Mouse (Mus musculus): ENCODE data around the gene AI837181.

Gene AI837181

GRCm38 (mm10) chr19:5409068-5409467 lies 15.9 kb upstream of the AI837181 start:
- no peak for TF ChIP-seq GATA4 (IDR thresholded peaks at IDR 0.05; ENCODE audit: insufficient replicate concordance, low read length)

- no peak for TF ChIP-seq GATA4 (IDR thresholded peaks at IDR 0.05; ENCODE audit: insufficient replicate concordance, low read length)
Observed at GRCm38 (mm10) chr19:5410641-5411040, 14.3 kb upstream of the AI837181 start.

GRCm38 (mm10) chr19:5411961-5412360 lies 13.0 kb upstream of the AI837181 start:
- no peak for TF ChIP-seq GATA4 (IDR thresholded peaks at IDR 0.05; ENCODE audit: insufficient replicate concordance, low read length)

GRCm38 (mm10) chr19:5413840-5414239 lies 11.1 kb upstream of the AI837181 start:
- no peak for TF ChIP-seq GATA4 (IDR thresholded peaks at IDR 0.05; ENCODE audit: insufficient replicate concordance, low read length)

- peak; percentile 59; the same call in 1 of the 2 replicates for TF ChIP-seq GATA4 (IDR thresholded peaks at IDR 0.05; ENCODE audit: insufficient replicate concordance, low read length)
Observed at GRCm38 (mm10) chr19:5414534-5414957, 10.4 kb upstream of the AI837181 start.

GRCm38 (mm10) chr19:5418750-5419466 lies 6.0 kb upstream of the AI837181 start:
- TF ChIP-seq GATA4 (IDR thresholded peaks at IDR 0.05; ENCODE audit: insufficient replicate concordance, low read length) = no peak

- TF ChIP-seq GATA4 (IDR thresholded peaks at IDR 0.05; ENCODE audit: insufficient replicate concordance, low read length) = no peak
Observed at GRCm38 (mm10) chr19:5419630-5420029, 5.3 kb upstream of the AI837181 start.

GRCm38 (mm10) chr19:5420579-5420978 lies 4.4 kb upstream of the AI837181 start:
- TF ChIP-seq GATA4 (IDR thresholded peaks at IDR 0.05; ENCODE audit: insufficient replicate concordance, low read length) = no peak

GRCm38 (mm10) chr19:5421784-5422183 lies 3.2 kb upstream of the AI837181 start:
- TF ChIP-seq GATA4 (IDR thresholded peaks at IDR 0.05; ENCODE audit: insufficient replicate concordance, low read length) = no peak

GRCm38 (mm10) chr19:5422267-5422666 lies 2.7 kb upstream of the AI837181 start:
- TF ChIP-seq GATA4 (IDR thresholded peaks at IDR 0.05; ENCODE audit: insufficient replicate concordance, low read length) = no peak

- no peak for TF ChIP-seq GATA4 (IDR thresholded peaks at IDR 0.05; ENCODE audit: insufficient replicate concordance, low read length)
Observed at GRCm38 (mm10) chr19:5422895-5423443, 2.0 kb upstream of the AI837181 start.

- TF ChIP-seq GATA4 (IDR thresholded peaks at IDR 0.05; ENCODE audit: insufficient replicate concordance, low read length) = no peak
Observed at GRCm38 (mm10) chr19:5423561-5423960, 1.4 kb upstream of the AI837181 start.

GRCm38 (mm10) chr19:5424092-5424781 lies 707 bp upstream of the AI837181 start:
- TF ChIP-seq GATA4 (IDR thresholded peaks at IDR 0.05; ENCODE audit: insufficient replicate concordance, low read length) = no peak

GRCm38 (mm10) chr19:5425906-5426565 lies 1.1 kb downstream of the AI837181 start:
- no peak for TF ChIP-seq GATA4 (IDR thresholded peaks at IDR 0.05; ENCODE audit: insufficient replicate concordance, low read length)

GRCm38 (mm10) chr19:5426640-5427290 lies 1.8 kb downstream of the AI837181 start:
- no peak for TF ChIP-seq GATA4 (IDR thresholded peaks at IDR 0.05; ENCODE audit: insufficient replicate concordance, low read length)

Data from liver, adult (tissue).